Mouse (Mus musculus): ENCODE measurements around the gene Pbx2. TPM values are rescaled to one million over a fixed set of nuclear protein-coding genes. Genes with fewer than 3 reads are reported as not detected.

The Pbx2 gene
- total RNA-seq, 4 experiments from 2014 or later, result 59.5 to 66.5 (median 62.6) TPM

DNA sequence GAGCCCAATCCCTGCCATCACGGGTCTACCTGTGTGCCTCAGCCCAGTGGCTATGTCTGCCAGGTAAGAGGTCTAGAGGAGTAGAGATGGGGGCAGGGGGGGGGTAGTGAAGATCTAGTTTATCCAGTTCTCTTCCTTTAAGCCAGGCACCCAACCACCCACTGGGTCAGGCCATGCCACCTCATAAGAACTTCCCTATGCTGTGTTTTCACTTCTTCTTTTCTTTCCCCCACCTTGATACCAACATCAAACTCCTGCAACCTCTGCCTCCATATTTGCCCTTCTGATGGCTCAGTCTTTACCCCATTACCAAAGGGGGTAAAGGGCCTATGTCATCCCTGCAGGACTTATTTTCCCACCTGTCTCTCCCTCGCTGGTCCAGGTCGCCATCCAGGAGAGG, 13.0 kb upstream of the Pbx2 start:
- no peak for DNase-seq (ENCODE audit: low spot score in 2 of 2)

DNA sequence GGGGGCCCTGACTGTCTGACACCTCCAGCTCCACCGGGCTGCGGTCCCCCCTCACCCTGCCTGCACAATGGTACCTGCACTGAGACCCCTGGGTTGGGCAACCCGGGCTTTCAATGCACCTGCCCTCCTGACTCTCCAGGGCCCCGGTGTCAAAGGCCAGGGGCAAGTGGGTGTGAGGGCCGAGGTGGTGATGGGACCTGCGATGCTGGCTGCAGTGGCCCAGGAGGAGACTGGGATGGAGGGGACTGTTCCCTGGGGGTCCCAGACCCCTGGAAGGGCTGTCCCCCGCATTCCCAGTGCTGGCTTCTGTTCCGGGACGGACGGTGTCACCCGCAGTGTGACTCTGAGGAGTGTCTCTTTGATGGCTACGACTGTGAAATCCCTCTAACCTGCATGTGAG, 8.5 kb upstream of the Pbx2 start:
- DNase-seq (ENCODE audit: low spot score in 2 of 2), result no peak

DNA sequence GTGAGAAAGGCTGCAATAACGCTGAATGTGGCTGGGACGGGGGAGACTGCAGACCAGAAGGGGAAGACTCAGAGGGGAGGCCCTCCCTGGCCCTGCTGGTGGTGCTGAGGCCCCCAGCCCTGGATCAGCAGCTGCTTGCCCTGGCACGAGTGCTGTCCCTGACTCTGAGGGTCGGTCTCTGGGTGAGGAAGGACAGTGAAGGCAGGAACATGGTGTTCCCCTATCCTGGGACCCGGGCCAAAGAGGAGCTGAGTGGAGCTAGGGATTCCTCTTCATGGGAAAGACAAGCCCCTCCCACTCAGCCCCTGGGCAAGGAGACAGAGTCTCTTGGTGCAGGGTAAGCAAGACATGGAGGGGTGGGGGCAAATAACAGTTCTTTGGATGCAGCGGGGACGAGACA, 7.7 kb upstream of the Pbx2 start:
- no peak for DNase-seq (ENCODE audit: low spot score in 2 of 2)

DNA sequence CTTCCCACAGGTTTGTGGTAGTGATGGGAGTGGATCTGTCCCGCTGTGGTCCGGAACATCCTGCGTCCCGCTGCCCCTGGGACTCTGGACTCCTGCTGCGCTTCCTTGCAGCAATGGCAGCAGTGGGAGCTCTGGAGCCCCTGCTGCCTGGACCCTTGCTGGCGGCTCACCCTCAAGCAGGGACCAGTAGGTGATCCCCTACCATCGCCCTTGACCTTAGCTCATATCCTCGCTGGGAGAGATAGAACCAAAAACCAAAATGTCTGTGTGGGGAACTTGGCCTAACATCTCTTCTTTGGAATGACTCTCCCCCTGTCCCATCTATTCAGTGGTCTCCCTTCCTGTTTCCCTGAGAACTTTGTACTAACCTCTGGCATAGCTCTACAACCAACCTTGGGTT, 7.2 kb upstream of the Pbx2 start:
- no peak for DNase-seq (ENCODE audit: low spot score in 2 of 2)

- DNase-seq (ENCODE audit: low spot score in 2 of 2), result no peak
Observed at GRCm38 (mm10) chr17:34585121-34585520, 5.9 kb upstream of the Pbx2 start.

DNA sequence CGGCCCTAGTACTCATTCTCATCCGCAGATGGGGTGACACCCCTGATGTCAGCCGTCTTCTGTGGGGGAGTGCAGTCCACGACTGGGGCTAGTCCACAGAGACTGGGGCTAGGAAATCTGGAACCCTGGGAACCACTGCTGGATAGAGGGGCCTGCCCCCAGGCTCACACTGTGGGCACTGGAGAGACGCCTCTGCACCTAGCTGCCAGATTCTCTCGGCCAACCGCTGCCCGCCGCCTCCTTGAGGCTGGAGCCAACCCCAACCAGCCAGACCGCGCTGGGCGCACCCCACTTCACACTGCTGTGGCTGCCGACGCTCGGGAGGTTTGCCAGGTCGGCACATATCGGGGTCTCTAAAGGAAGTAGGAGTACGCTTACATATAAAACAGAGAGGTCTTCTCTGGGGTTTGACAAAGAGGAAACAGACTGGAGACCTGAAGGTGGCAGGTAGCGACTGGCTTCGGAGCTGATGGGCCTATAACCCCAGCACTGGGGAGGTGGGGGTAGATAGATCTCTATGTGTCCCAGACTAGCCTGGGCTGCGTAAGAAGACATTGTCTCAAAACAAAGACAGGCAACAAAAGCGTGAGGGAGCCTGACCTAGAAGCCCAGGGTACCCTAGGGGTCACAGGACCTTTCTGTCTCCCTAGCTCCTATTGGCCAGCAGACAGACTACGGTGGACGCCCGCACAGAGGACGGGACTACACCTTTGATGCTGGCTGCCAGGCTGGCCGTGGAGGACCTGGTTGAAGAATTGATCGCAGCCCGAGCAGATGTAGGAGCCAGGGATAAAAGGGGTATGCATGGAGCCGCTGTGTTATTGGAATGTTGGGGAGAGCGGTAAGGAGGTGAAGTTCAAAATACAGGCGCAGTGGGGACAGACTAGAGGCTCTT, 4.9 kb upstream of the Pbx2 start:
- no peak for DNase-seq (ENCODE audit: low spot score in 2 of 2)

DNA sequence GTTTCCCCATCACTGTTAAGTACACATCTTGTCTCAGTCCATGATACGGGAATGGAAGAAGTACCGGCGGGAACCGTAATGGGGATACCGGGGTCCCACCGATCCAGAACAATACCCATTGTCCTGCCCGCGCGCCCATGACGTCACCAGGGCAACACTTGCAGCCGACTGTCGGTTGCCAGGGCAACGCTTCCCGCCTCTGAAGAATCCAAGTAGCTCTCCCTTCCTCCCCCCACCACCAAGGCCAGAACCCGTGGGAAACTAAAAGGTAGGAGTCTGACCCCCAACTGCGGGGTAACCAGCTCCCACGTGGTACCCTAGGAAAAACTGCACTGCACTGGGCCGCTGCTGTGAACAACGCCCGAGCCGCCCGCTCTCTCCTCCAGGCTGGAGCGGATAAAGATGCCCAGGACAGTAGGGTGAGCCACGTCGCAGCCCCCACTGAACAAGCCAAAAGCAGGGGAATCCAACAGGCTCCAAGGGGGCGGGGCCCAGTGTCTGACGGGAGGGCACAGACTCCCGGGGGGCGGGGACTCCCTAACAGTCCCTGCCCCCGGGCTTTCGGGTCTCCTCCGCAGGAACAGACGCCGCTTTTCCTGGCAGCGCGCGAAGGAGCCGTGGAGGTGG, 4.2 kb upstream of the Pbx2 start:
- peak; percentile 83 to 91 for DNase-seq (ENCODE audit: low spot score in 2 of 2)

DNA sequence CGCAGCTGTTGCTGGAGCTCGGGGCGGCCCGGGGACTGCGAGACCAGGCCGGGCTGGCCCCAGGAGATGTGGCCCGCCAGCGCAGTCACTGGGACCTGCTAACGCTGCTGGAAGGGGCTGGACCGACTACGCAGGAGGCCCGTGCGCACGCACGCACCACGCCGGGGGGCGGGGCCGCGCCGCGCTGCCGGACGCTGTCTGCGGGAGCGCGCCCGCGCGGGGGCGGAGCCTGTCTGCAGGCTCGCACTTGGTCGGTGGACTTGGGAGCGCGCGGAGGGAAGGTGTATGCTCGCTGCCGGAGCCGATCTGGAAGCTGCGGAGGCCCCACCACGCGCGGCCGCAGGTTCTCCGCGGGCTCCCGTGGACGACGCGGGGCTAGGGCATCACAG, 3.6 kb upstream of the Pbx2 start:
- DNase-seq (ENCODE audit: low spot score in 2 of 2), result peak; percentile 96 to 99

- no peak for DNase-seq (ENCODE audit: low spot score in 2 of 2)
Observed at GRCm38 (mm10) chr17:34587814-34588213, 3.3 kb upstream of the Pbx2 start.

DNA sequence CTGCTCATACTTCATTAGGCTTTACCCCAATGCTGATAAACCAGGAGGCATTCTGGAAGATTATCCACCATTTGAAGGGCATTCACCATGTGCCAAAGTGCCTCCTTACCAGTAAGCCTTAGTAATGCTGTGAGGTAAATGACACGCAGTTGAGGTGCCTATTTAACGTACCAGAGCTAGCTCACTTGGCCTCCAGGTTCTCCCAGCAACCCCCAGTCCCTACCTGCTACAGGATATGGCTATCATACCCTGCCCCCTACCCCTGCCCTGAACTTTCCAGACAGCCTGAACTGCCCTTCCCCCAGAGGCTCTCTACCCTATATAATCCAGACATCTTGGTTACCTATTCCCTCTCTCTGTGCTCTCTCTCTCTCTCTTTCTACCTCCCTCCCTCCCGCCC, 2.3 kb upstream of the Pbx2 start:
- DNase-seq (ENCODE audit: low spot score in 2 of 2), result no peak

- DNase-seq (ENCODE audit: low spot score in 2 of 2), result no peak
Observed at GRCm38 (mm10) chr17:34589206-34589605, 1.9 kb upstream of the Pbx2 start.

DNA sequence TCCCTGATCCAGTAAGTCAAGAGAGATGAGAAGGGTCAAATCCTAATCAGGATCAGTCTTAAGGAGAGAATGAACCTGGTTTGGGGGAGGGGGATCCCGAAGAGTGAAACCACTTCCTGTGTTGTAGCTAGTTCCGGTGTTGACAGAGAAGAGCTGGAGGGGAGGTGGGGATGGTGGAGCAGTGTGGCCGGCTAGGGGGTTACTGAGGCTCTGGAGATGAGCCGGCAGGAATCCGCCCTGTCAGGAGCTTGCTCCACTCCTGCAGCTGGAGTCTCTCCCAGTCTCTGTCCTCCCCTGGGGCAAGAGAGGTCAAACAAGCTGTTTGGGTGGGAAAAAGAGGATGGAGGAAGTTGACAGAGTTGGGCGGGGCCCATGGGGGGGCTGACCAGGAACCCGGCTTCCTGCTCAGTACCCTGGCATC, 1.4 kb upstream of the Pbx2 start, which contains the start of gene Gpsm3:
Gene Gpsm3 (plus strand): TSS at position 126 of the 421 bp plus-strand sequence.
- DNase-seq (ENCODE audit: low spot score in 2 of 2), result no peak

DNA sequence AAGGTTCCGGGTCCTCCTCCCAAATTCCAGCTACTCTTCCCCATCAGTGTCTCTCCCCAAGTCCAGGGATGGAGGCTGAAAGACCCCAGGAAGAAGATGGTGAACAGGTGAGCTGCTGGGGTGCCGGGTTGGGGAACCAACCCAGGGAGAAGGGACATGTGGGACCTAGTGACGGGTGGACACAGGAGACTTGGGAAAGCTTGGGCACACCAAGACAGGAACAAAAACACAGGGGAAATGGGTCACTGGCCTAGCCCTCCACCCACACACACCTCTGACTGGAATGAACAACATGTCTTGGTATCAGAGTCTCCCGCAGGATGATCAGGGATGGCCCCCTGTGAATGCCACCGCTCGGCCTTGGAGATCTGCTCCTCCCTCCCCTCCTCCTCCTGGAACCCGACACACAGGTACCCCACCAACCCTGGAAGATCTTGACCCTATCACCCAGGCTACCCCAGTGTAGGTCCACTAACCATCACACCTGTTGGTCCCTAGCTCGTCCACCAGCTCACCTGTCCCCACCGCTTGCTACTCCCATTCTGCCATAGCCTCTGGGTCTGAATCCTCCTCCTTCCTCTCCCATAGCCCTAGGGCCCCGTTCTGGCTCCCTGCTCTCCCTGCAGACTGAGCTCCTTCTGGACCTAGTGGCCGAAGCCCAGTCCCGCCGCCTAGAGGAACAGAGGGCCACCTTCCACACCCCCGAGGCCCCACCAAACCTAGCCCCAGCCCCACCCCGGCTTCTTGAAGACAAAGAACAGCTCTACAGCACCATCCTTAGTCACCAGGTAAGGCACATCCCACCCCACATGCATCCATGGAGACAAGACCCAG, 695 bp upstream of the Pbx2 start:
- DNase-seq (ENCODE audit: low spot score in 2 of 2), result no peak

- peak in 1 of 2 experiments; percentile 39 for DNase-seq (ENCODE audit: low spot score in 2 of 2)
Observed at GRCm38 (mm10) chr17:34591994-34592375, 919 bp downstream of the Pbx2 start.

DNA sequence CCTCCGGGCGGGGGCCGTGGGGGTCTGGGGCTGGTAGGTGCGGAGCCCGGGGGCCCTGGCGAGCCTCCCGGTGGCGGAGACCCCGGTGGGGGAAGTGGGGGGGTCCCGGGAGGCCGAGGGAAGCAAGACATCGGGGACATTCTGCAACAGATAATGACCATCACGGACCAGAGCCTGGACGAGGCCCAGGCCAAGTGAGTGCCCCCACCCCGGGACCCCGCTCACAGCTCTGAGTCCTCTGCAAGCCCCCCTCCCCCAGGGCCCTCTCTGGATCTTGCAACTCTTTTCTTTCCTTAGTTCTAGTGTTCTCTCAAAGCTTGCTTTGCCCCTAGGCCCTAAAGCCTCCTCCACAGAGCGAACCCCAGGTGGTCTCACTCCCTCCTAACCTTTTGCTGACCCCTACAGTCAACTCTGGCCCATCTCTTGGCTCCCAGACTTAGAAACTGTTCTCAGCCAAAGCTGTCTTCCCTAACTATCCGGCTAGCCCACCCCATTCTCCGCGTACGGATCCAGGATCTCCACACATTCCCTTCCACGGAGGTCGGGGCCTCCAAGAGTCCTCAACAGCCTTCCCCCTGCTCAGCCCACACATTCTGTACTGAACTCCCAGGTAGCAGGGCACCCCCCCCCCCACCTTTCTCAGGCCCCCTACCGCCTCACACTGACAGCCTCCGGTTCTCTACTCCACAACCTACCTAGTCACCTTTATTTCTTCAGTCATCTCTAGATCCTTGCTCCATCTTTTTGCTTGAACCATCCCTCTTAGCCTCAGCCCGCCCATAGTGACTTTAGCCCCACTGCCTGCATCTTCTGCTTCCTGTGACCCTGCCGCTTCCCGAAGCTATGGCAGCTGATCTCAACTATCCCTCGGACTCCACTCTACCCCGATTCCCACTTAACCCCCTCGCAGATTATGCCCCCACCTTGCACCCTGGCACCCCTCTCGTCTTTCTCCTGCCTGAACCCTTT, 1.8 kb downstream of the Pbx2 start:
- peak in 1 of 2 experiments; percentile 43 for DNase-seq (ENCODE audit: low spot score in 2 of 2)

GRCm38 (mm10) chr17:34593752-34594525, 2.9 kb downstream of the Pbx2 start:
- DNase-seq (ENCODE audit: low spot score in 2 of 2), result peak in 1 of 2 experiments; percentile 27

GRCm38 (mm10) chr17:34596098-34596497, 5.0 kb downstream of the Pbx2 start:
- DNase-seq (ENCODE audit: low spot score in 2 of 2), result no peak

DNA sequence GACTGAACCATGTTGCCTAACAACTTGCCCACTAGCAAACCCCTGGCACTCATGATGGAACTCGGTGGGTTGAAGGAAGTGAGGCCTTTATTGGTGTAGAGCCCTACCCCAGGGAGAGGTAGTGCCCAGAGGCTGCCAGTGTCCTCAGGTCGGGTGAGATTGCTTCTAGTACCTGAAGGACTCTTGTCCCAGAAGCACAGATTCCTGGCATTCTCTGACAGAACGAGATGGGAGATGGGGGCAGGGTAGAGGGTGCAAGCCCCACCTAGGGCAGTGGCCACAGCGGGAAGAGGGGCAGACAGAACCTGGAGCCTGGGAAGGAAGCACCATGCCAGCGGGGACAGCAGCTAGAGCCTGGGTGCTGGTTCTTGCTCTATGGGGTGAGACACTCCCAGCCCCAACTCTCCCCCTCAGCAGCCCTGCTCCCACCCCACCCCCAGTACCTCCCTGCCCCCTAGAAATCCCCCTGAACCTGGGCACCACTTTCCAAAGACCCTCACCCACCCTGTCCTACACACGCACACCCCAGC, 6.6 kb downstream of the Pbx2 start, which contains the start of gene Ager:
Gene Ager (plus strand): TSS at position 297 of the 530 bp plus-strand sequence.
- DNase-seq (ENCODE audit: low spot score in 2 of 2), result no peak

- DNase-seq (ENCODE audit: low spot score in 2 of 2), result no peak
Observed at GRCm38 (mm10) chr17:34599891-34600290, 8.8 kb downstream of the Pbx2 start.

- no peak for DNase-seq (ENCODE audit: low spot score in 2 of 2)
Observed at GRCm38 (mm10) chr17:34601796-34602195, 10.7 kb downstream of the Pbx2 start.

All from left cerebral cortex, adult 8-10 months (tissue).